Mouse (Mus musculus): ENCODE measurements around the gene Rptor. TPM values are rescaled to one million over a fixed set of nuclear protein-coding genes. Genes with fewer than 3 reads are reported as not detected.

Rptor gene
- polyA plus RNA-seq, 1 experiment from 2014 or later, result 18.6 TPM

Other genes with a start within 250 kb of the Rptor start
- 29.1 to 46.3 TPM (median 41.6 TPM) in 3 replicates for gene Sgsh, start 247.4 kb upstream of the Rptor start, polyA plus RNA-seq (2018)
- 18.1 to 63.0 TPM (median 27.9 TPM) in 3 replicates for gene Slc26a11, start 247.3 kb upstream of the Rptor start, polyA plus RNA-seq (2018)
- gene Rnf213, start 209.8 kb upstream of the Rptor start, polyA plus RNA-seq (2018), result 207 to 477 TPM (median 276 TPM) in 3 replicates
- gene Endov, start 111.6 kb upstream of the Rptor start, polyA plus RNA-seq (2018), result 3.4 to 6.4 TPM (median 4.1 TPM) in 3 replicates
- gene Nptx1, start 55.2 kb upstream of the Rptor start, polyA plus RNA-seq (2018), result 0.11 to 6.8 TPM (median 0.20 TPM) in 3 replicates

All from macrophage (primary cell).